12 mouse cellular contexts compared by ENCODE assay signal in genomic region chr3:94476301-94477035, GRCm38 (mm10). TPM values are rescaled to one million over a fixed set of nuclear protein-coding genes. Genes with fewer than 3 reads are reported as not detected.
DNase-seq lines count a peak whose midpoint lies in the region; ATAC-seq and TF ChIP-seq lines count a peak whose summit lies in the region.
"Had no signal": no experiment of that assay in that cellular context is flagged by ENCODE, and none has a peak within 500 bp of the region (broad histone marks: within the 10 kb centered on the region; RNA-seq: fewer than 3 reads in every experiment).

No protein-coding gene starts in this region.

- TF ChIP-seq CTCF in olfactory bulb, adult 2 months (IDR thresholded peaks at IDR 0.05; ENCODE audit: insufficient read depth, low read depth, low read length), result no peak

- H3K4me1 ChIP-seq in intestine, embryonic 16.5 days (ENCODE audit: control insufficient read depth, insufficient read depth, low read length), result peaks cover 10% of the 10 kb centered on the region; the same call in 1 of the 2 replicates
- peaks cover 41% of the 10 kb centered on the region for H3K4me1 ChIP-seq in olfactory bulb, adult 2 months (ENCODE audit: control insufficient read depth, insufficient read depth, low read length)

- WGBS in intestine, embryonic 16.5 days, result 30% methylated on average over 8 of the region's 8 CpGs
- WGBS in olfactory bulb, adult 2 months, result 78% methylated on average over 8 of the region's 8 CpGs

- no peak overlapping the region for H3K4me3 ChIP-seq in intestine, embryonic 16.5 days (ENCODE audit: low read length)
- no peak overlapping the region for H3K4me3 ChIP-seq in olfactory bulb, adult 2 months (ENCODE audit: insufficient read depth, low read depth, low read length)

- H3K27me3 ChIP-seq in intestine, embryonic 16.5 days (replicated peaks; ENCODE audit: control insufficient read depth, insufficient read depth, low read length), result no peaks in the 10 kb centered on the region; the same call in 1 of the 2 replicates
- H3K27me3 ChIP-seq: Patski had no signal

- H3K9ac ChIP-seq in intestine, embryonic 16.5 days (ENCODE audit: low read depth, low read length), result no peak overlapping the region

- no peak overlapping the region for H3K4me2 ChIP-seq in intestine, embryonic 16.5 days (ENCODE audit: low read depth, low read length)

- H3K9me3 ChIP-seq in intestine, embryonic 16.5 days (ENCODE audit: control insufficient read depth, low read length), result no peaks in the 10 kb centered on the region

- no peak overlapping the region for H3K27ac ChIP-seq in intestine, embryonic 16.5 days (ENCODE audit: low read length)
- peak overlapping the region; percentile 96 for H3K27ac ChIP-seq in olfactory bulb, adult 2 months (ENCODE audit: insufficient read depth, low read depth, low read length)

- ATAC-seq in intestine, embryonic 16.5 days, result peak; percentile 35
- ATAC-seq: inflammation-experienced regulatory T-cells, adult 6 months; Patski had no signal

- no peaks in the 10 kb centered on the region for H3K36me3 ChIP-seq in intestine, embryonic 16.5 days (ENCODE audit: control insufficient read depth, insufficient read depth, low read length)

- peak; percentile 45 for DNase-seq in cerebellum, adult 11-12 months
- no peak for DNase-seq in cerebellum, adult 8-10 months
- DNase-seq in lung, postnatal 36 days, result peak; percentile 36
- DNase-seq in lung, postnatal 4 days, result no peak
- no peak for DNase-seq in layer of hippocampus, adult 9-11 months
- DNase-seq in cerebellum, adult 18-20 months, result no peak
- DNase-seq: liver had no signal

- no peak for TF ChIP-seq POLR2A in olfactory bulb, adult 2 months (IDR thresholded peaks at IDR 0.05; ENCODE audit: insufficient read depth, low read depth, low read length)

RNA-seq across cellular contexts. Expression of gene Celf3, which starts 1.6 kb away (rescaled TPM):
- 18.8 and 24.1 TPM in 2 replicates for polyA plus RNA-seq in intestine, embryonic 16.5 days (2015; fragmentation: Nextera tagmentation; extraction: Ambion mirVana)
- 386 TPM in 1 of 2 replicates, not detected in the other for polyA plus RNA-seq in olfactory bulb, adult 2 months (2012; ENCODE audit: insufficient read depth, insufficient read length, low replicate concordance, missing spikeins)

RNA-seq across cellular contexts. Expression of gene Riiad1, which starts 3.7 kb away (rescaled TPM):
- polyA plus RNA-seq in intestine, embryonic 16.5 days (2015; fragmentation: Nextera tagmentation; extraction: Ambion mirVana), result 5.4 TPM in 2 replicates
- not detected in 2 replicates for polyA plus RNA-seq in olfactory bulb, adult 2 months (2012; ENCODE audit: insufficient read depth, insufficient read length, low replicate concordance, missing spikeins)
- polyA plus RNA-seq: inflammation-experienced regulatory T-cells, adult 6 months had no signal

RNA-seq across cellular contexts. Expression of gene Oaz3, which starts 32.8 kb away (rescaled TPM):
- polyA plus RNA-seq in intestine, embryonic 16.5 days (2015; fragmentation: Nextera tagmentation; extraction: Ambion mirVana), result 0.17 and 0.23 TPM in 2 replicates
- not detected in 2 replicates for polyA plus RNA-seq in olfactory bulb, adult 2 months (2012; ENCODE audit: insufficient read depth, insufficient read length, low replicate concordance, missing spikeins)
- polyA plus RNA-seq: embryonic facial prominence, embryonic 14.5 days had no signal

RNA-seq across cellular contexts. Expression of gene Mrpl9, which starts 33.4 kb away (rescaled TPM):
- polyA plus RNA-seq in intestine, embryonic 16.5 days (2015; fragmentation: Nextera tagmentation; extraction: Ambion mirVana), result 68.1 and 77.6 TPM in 2 replicates
- polyA plus RNA-seq in olfactory bulb, adult 2 months (2012; ENCODE audit: insufficient read depth, insufficient read length, low replicate concordance, missing spikeins), result not detected in 2 replicates

Comparison
In these comparisons a context has a peak if more than half of its experiments do, and no peak if none do; other contexts are left out.
1. DNase-seq: peak in cerebellum, adult 11-12 months (single experiment) and lung, postnatal 36 days (single experiment); none in cerebellum, adult 8-10 months (single experiment), lung, postnatal 4 days (0 of 2), layer of hippocampus, adult 9-11 months (single experiment) and cerebellum, adult 18-20 months (0 of 2).